Mouse (Mus musculus) lung, postnatal 36 days (tissue): Measurements from ENCODE around the gene Ebpl.

Experiments
- DNase-seq: peaks from one replicate; pipeline ENCODE4 v3.0.0; 2022; ENCODE audit warnings: mixed read lengths

Ebpl gene

GRCm38 (mm10) chr14:61360131-61360980, at the start of gene Ebpl:
Gene Ebpl (minus strand): TSS chr14:61360439.
- DNase-seq = peak; percentile 94

- DNase-seq = no peak
Measured at GRCm38 (mm10) chr14:61410020-61410419, 49.8 kb upstream of the Ebpl start.

GRCm38 (mm10) chr14:61407055-61407454, 46.8 kb upstream of the Ebpl start:
- DNase-seq = no peak

GRCm38 (mm10) chr14:61405761-61406160, 45.5 kb upstream of the Ebpl start:
- no peak for DNase-seq

GRCm38 (mm10) chr14:61404941-61405340, 44.7 kb upstream of the Ebpl start:
- DNase-seq = no peak

GRCm38 (mm10) chr14:61394745-61395144, 34.5 kb upstream of the Ebpl start:
- DNase-seq = no peak

- DNase-seq = no peak
Measured at GRCm38 (mm10) chr14:61390586-61390985, 30.3 kb upstream of the Ebpl start.

- no peak for DNase-seq
Measured at GRCm38 (mm10) chr14:61367290-61367689, 7.1 kb upstream of the Ebpl start.

GRCm38 (mm10) chr14:61364656-61365055, 4.4 kb upstream of the Ebpl start:
- DNase-seq = no peak

- no peak for DNase-seq
Measured at GRCm38 (mm10) chr14:61363734-61364133, 3.5 kb upstream of the Ebpl start.

GRCm38 (mm10) chr14:61362268-61362667, 2.0 kb upstream of the Ebpl start:
- DNase-seq = no peak

GRCm38 (mm10) chr14:61360981-61361511, 807 bp upstream of the Ebpl start:
- DNase-seq = no peak

GRCm38 (mm10) chr14:61354251-61355235, 5.7 kb downstream of the Ebpl start:
- DNase-seq = no peak

GRCm38 (mm10) chr14:61350808-61351207, 9.4 kb downstream of the Ebpl start:
- no peak for DNase-seq

GRCm38 (mm10) chr14:61349876-61350275, 10.4 kb downstream of the Ebpl start:
- DNase-seq = no peak

GRCm38 (mm10) chr14:61346827-61347698, 13.2 kb downstream of the Ebpl start:
- no peak for DNase-seq

GRCm38 (mm10) chr14:61344590-61344989, 15.6 kb downstream of the Ebpl start:
- DNase-seq = no peak

GRCm38 (mm10) chr14:61339381-61339780, 20.9 kb downstream of the Ebpl start:
- DNase-seq = no peak

- peak; percentile 82 for DNase-seq
Measured at GRCm38 (mm10) chr14:61330996-61331561, 29.2 kb downstream of the Ebpl start.

GRCm38 (mm10) chr14:61330591-61330990, 29.6 kb downstream of the Ebpl start:
- DNase-seq = no peak

GRCm38 (mm10) chr14:61327618-61328450, 32.4 kb downstream of the Ebpl start:
- peak; percentile 80 for DNase-seq
